In the genomic region with DNA sequence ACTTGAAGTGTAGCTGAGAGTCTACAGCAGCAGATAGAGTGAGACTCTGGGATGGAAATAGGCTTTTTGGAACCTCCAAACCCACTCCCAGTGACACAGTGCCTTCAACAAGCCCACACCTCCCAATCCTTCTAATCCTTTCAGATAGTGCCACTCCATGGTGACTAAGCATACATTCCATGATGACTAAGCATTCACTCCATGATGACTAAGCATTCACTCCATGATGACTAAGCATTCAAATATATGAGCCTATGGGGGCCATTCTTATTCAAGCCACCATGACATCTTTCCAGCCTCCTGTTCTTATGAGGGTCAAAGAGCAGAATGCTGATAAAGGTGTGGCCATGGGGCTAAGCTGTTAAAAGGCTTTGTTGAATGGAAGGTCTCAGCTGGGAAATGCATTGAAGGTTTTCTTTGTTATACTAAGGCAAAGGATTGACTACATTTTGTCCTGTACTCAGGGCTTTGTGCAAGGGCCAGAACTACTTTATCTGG, we compare ENCODE assay signal across 24 mouse cellular contexts.
DNase-seq lines count a peak whose midpoint lies in the region; ATAC-seq and TF ChIP-seq lines count a peak whose summit lies in the region.
"Had no signal": no experiment of that assay in that cellular context is flagged by ENCODE, and none has a peak within 500 bp of the region (broad histone marks: within the 10 kb centered on the region; RNA-seq: fewer than 3 reads in every experiment).

No protein-coding gene starts in this region.

- no peak overlapping the region for H3K27ac ChIP-seq in MEL (ENCODE audit: control insufficient read depth, low read depth, low read length)
- H3K27ac ChIP-seq in neural tube, embryonic 15.5 days (replicated peaks): no peak overlapping the region
- H3K27ac ChIP-seq: embryonic facial prominence, embryonic 10.5 days; embryonic facial prominence, embryonic 12.5 days; forebrain, embryonic 13.5 days; forebrain, embryonic 15.5 days had no signal

- no peak overlapping the region for H3K9ac ChIP-seq in MEL (ENCODE audit: control insufficient read depth, low read depth, low read length, poor library complexity, severe bottlenecking)
- no peak overlapping the region for H3K9ac ChIP-seq in neural tube, embryonic 15.5 days (replicated peaks)
- H3K9ac ChIP-seq: embryonic facial prominence, embryonic 12.5 days; forebrain, embryonic 13.5 days; forebrain, embryonic 15.5 days; forebrain, postnatal 0 days had no signal

- ATAC-seq in neural tube, embryonic 15.5 days (ENCODE audit: low FRiP score): no peak
- ATAC-seq: CD4-positive, CD25-positive, alpha-beta regulatory T cell, adult 4 months; forebrain, embryonic 13.5 days; forebrain, embryonic 15.5 days; forebrain, postnatal 0 days had no signal

- no peak for TF ChIP-seq POLR2A in MEL (IDR thresholded peaks at IDR 0.05; ENCODE audit: control insufficient read depth in 1 of 2, insufficient read depth in 1 of 2, low read depth in 1 of 2, low read length in 2 of 2, poor library complexity in 1 of 2)

- no peaks in the 10 kb centered on the region for H3K9me3 ChIP-seq in MEL (replicated peaks; ENCODE audit: insufficient read depth, low read length)
- H3K9me3 ChIP-seq in neural tube, embryonic 15.5 days (replicated peaks): no peaks in the 10 kb centered on the region
- H3K9me3 ChIP-seq: embryonic facial prominence, embryonic 12.5 days; forebrain, embryonic 15.5 days had no signal

- no peaks in the 10 kb centered on the region for H3K36me3 ChIP-seq in MEL (ENCODE audit: control insufficient read depth in 1 of 2, insufficient read depth in 2 of 2, low read length in 2 of 2)
- no peaks in the 10 kb centered on the region for H3K36me3 ChIP-seq in neural tube, embryonic 15.5 days
- H3K36me3 ChIP-seq: embryonic facial prominence, embryonic 10.5 days; embryonic facial prominence, embryonic 12.5 days; forebrain, embryonic 15.5 days; G1E had no signal

- DNase-seq in 3T3-L1 (ENCODE audit: low read depth, low spot score): peak; percentile 2
- DNase-seq in ES-CJ7 (ENCODE audit: low read depth, low spot score): peak; percentile 52
- peak; percentile 47 for DNase-seq in MEL (ENCODE audit: low read depth, low spot score)
- DNase-seq in ZHBTc4 (ENCODE audit: low read depth, low spot score): peak; percentile 67
- DNase-seq in kidney, postnatal 14 days: no peak
- DNase-seq in lung, postnatal 4 days: no peak
- DNase-seq: adrenal gland, adult 2 months; adrenal gland, postnatal 10 days; adrenal gland, postnatal 25 days; B cell, adult 2 months; cerebellum, adult 11 months; cerebellum, adult 18-20 months; cerebellum, adult 9-10 months; cerebellum, postnatal 10 days; cerebellum, postnatal 25 days; forebrain, postnatal 0 days had no signal

- H3K27me3 ChIP-seq in MEL (ENCODE audit: control insufficient read depth in 1 of 2, insufficient read depth in 2 of 2, low read length in 2 of 2): no peaks in the 10 kb centered on the region
- H3K27me3 ChIP-seq in neural tube, embryonic 15.5 days (replicated peaks): no peaks in the 10 kb centered on the region
- H3K27me3 ChIP-seq: CH12.LX; embryonic facial prominence, embryonic 12.5 days; forebrain, embryonic 13.5 days; forebrain, embryonic 15.5 days had no signal

- no peak for TF ChIP-seq CTCF in MEL (IDR thresholded peaks at IDR 0.05 in 2 of 3, conservative IDR thresholded peaks at IDR 0.05 in 1 of 3; ENCODE audit: control insufficient read depth in 1 of 3, insufficient read depth in 1 of 3, low read depth in 2 of 3, low read length in 3 of 3, poor library complexity in 1 of 3, severe bottlenecking in 1 of 3)

- no peaks in the 10 kb centered on the region for H3K79me2 ChIP-seq in MEL (ENCODE audit: control insufficient read depth, insufficient read depth, low read length, poor library complexity)

- no peak overlapping the region for H3K4me2 ChIP-seq in neural tube, embryonic 15.5 days
- H3K4me2 ChIP-seq: embryonic facial prominence, embryonic 12.5 days; forebrain, embryonic 13.5 days; forebrain, embryonic 15.5 days had no signal

- no peak for TF ChIP-seq EP300 in MEL (IDR thresholded peaks at IDR 0.05; ENCODE audit: low read depth in 1 of 2, low read length in 2 of 2)

- no peak overlapping the region for H3K4me3 ChIP-seq in MEL (ENCODE audit: control insufficient read depth in 1 of 2, insufficient read depth in 1 of 2, low read depth in 2 of 2, low read length in 2 of 2)
- H3K4me3 ChIP-seq in neural tube, embryonic 15.5 days (replicated peaks): no peak overlapping the region
- H3K4me3 ChIP-seq: embryonic facial prominence, embryonic 10.5 days; embryonic facial prominence, embryonic 12.5 days; forebrain, embryonic 13.5 days; forebrain, embryonic 15.5 days had no signal

- no peak for TF ChIP-seq RAD21 in MEL (IDR thresholded peaks at IDR 0.05; ENCODE audit: low read depth, low read length)

- H3K4me1 ChIP-seq in MEL (ENCODE audit: control insufficient read depth in 1 of 2, insufficient read depth in 2 of 2, low read length in 2 of 2): no peaks in the 10 kb centered on the region
- peaks cover 13% of the 10 kb centered on the region for H3K4me1 ChIP-seq in neural tube, embryonic 15.5 days
- H3K4me1 ChIP-seq: embryonic facial prominence, embryonic 10.5 days; embryonic facial prominence, embryonic 12.5 days had no signal

TF ChIP-seq in MEL, 35 proteins besides CTCF, POLR2A, EP300 and RAD21:
- TF ChIP-seq CHD1 (IDR thresholded peaks at IDR 0.05; ENCODE audit: low read depth, low read length): no peak
- no peak for TF ChIP-seq NELFE (IDR thresholded peaks at IDR 0.05; ENCODE audit: low read depth, low read length)
- TF ChIP-seq ETS1 (IDR thresholded peaks at IDR 0.05; ENCODE audit: low read depth, low read length): no peak
- no peak for TF ChIP-seq POLR2AphosphoS5 (IDR thresholded peaks at IDR 0.05; ENCODE audit: borderline replicate concordance, low read depth, low read length)
- no peak for TF ChIP-seq JUND (IDR thresholded peaks at IDR 0.05; ENCODE audit: low read depth, low read length)
- no peak for TF ChIP-seq SIN3A (IDR thresholded peaks at IDR 0.05; ENCODE audit: low read length)
- TF ChIP-seq POLR2AphosphoS2 (IDR thresholded peaks at IDR 0.05; ENCODE audit: low read length): no peak
- no peak for TF ChIP-seq ZMIZ1 (IDR thresholded peaks at IDR 0.05; ENCODE audit: low read depth, low read length)
- TF ChIP-seq ZC3H11A (IDR thresholded peaks at IDR 0.05; ENCODE audit: low read depth, low read length): no peak
- TF ChIP-seq KAT2A (conservative IDR thresholded peaks at IDR 0.05; ENCODE audit: low read depth, low read length): no peak
- TF ChIP-seq E2F4 (IDR thresholded peaks at IDR 0.05; ENCODE audit: borderline replicate concordance, low read depth, low read length): no peak
- TF ChIP-seq HCFC1 (IDR thresholded peaks at IDR 0.05; ENCODE audit: low read depth, low read length): no peak
- TF ChIP-seq GATA1 (IDR thresholded peaks at IDR 0.05; ENCODE audit: low read depth, low read length): no peak

Comparison
In these comparisons a context has a peak if more than half of its experiments do, and no peak if none do; other contexts are left out.
1. DNase-seq: peak in 3T3-L1 (single experiment), ES-CJ7 (single experiment), MEL (single experiment) and ZHBTc4 (single experiment); none in kidney, postnatal 14 days (single experiment) and lung, postnatal 4 days (0 of 2).